Mouse (Mus musculus) embryonic facial prominence, embryonic 13.5 days (tissue): ENCODE measurements around the gene Rabepk. TPM values are rescaled to one million over a fixed set of nuclear protein-coding genes. Genes with fewer than 3 reads are reported as not detected.
"Not testable (repeated sequence)": the region's sequence is repeated elsewhere in the genome, so short reads cannot be mapped to it uniquely, and the experiment has no call there.

ENCODE experiments used
- ATAC-seq: fragments of 200-750 bp; cut with Nextera tagmentation; 2 replicates; pipeline ENCODE4 v1.8.0; 2017; ENCODE audit warnings: low read depth; ENCODE audit not compliant: insufficient number of reproducible peaks, insufficient read depth, low FRiP score, low TSS enrichment
- H3K27ac ChIP-seq: fragments of 300-500 bp; sonication (generic); 2 replicates; pipeline ENCODE4 v1.5.1; 2015; ENCODE audit warnings: moderate library complexity, mild to moderate bottlenecking, inconsistent platforms
- H3K27me3 ChIP-seq: fragments of 300-500 bp; sonication (generic); 2 replicates; pipeline ENCODE4 v1.6.1; 2015; ENCODE audit warnings: mild to moderate bottlenecking, inconsistent platforms
- H3K36me3 ChIP-seq: fragments of 300-500 bp; sonication (generic); 2 replicates; pipeline ENCODE4 v1.6.1; 2015; ENCODE audit warnings: mild to moderate bottlenecking, inconsistent platforms
- H3K4me1 ChIP-seq: fragments of 300-500 bp; sonication (generic); 2 replicates; pipeline ENCODE4 v1.6.1; 2015; ENCODE audit warnings: inconsistent platforms
- H3K4me2 ChIP-seq: fragments of 300-500 bp; sonication (generic); 2 replicates; pipeline ENCODE4 v1.6.1; 2015; ENCODE audit warnings: moderate library complexity, mild to moderate bottlenecking, inconsistent platforms
- H3K4me3 ChIP-seq: fragments of 300-500 bp; sonication (generic); 2 replicates; pipeline ENCODE4 v1.5.1; 2015; ENCODE audit warnings: mild to moderate bottlenecking, inconsistent platforms
- H3K9ac ChIP-seq: fragments of 300-500 bp; sonication (generic); 2 replicates; pipeline ENCODE4 v1.6.1; 2015; ENCODE audit warnings: mild to moderate bottlenecking, inconsistent platforms
- H3K9me3 ChIP-seq: fragments of 300-500 bp; sonication (generic); 2 replicates; pipeline ENCODE4 v1.6.1; 2016; ENCODE audit warnings: inconsistent platforms
- WGBS: fragments of 180-500 bp; shearing (Covaris S2); methylation state at CpG from one replicate; pipeline ENCODE4 v1.1.7; 2015; ENCODE audit warnings: mixed read lengths; 5-methylcytosine and 5-hydroxymethylcytosine counted together
- polyA plus RNA-seq: library from polyadenylated mRNA; unstranded; fragments of >200 nt; fragmentation: Nextera tagmentation; extraction: Ambion mirVana; gene quantifications from 2 replicates; pipeline ENCODE4 v1.2.1, GENCODE M21; 2015

The Rabepk gene
- polyA plus RNA-seq, 1 experiment from 2014 or later, result 35.8 TPM

- Histone ChIP-seq H3K27me3 (0 out of 2 replicates have a peak, but pooled peaks cover 2% of the 10 kb centered on the region), H3K36me3 (peaks cover 14% of the 10 kb centered on the region), H3K4me3 (peak overlapping the region; percentile 98), H3K9ac (peak overlapping the region; percentile 98), H3K27ac (peak overlapping the region; percentile 75), H3K9me3 (0 out of 2 replicates have a peak, but pooled peaks cover 4% of the 10 kb centered on the region), H3K4me2 (peak overlapping the region; percentile 92), H3K4me1 (peaks cover 19% of the 10 kb centered on the region)
- no peak for ATAC-seq
- 36% methylated on average over 20 of the region's 21 CpGs for WGBS
Observed at GRCm38 (mm10) chr2:34826460-34827231, 26.9 kb upstream of the Rabepk start.

GRCm38 (mm10) chr2:34825827-34826459, 26.2 kb upstream of the Rabepk start, which contains the start of gene Fbxw2:
Gene Fbxw2 (minus strand): TSS chr2:34826311.
- H3K9me3 ChIP-seq, result 0 out of 2 replicates have a peak, but pooled peaks cover 4% of the 10 kb centered on the region
- peak within 1 kb of the TSS; percentile 92 for H3K4me2 ChIP-seq
- H3K27me3 ChIP-seq, result 0 out of 2 replicates have a peak, but pooled peaks cover 2% of the 10 kb centered on the region
- peaks cover 19% of the 10 kb centered on the region for H3K4me1 ChIP-seq
- H3K36me3 ChIP-seq, result peaks cover 18% of the 10 kb centered on the region
- peak within 1 kb of the TSS; percentile 98 for H3K4me3 ChIP-seq
- H3K27ac ChIP-seq, result peak within 1 kb of the TSS; percentile 75
- WGBS, result under 1% methylated on average over 51 of the region's 57 CpGs
- ATAC-seq, result peak; percentile 88
- peak within 1 kb of the TSS; percentile 98 for H3K9ac ChIP-seq

GRCm38 (mm10) chr2:34818492-34818891, 18.8 kb upstream of the Rabepk start:
- Histone ChIP-seq H3K9me3 (no peaks in the 10 kb centered on the region), H3K9ac (no peak overlapping the region), H3K4me3 (no peak overlapping the region), H3K27me3 (no peaks in the 10 kb centered on the region), H3K27ac (no peak overlapping the region), H3K36me3 (peaks cover 62% of the 10 kb centered on the region), H3K4me1 (no peaks in the 10 kb centered on the region), H3K4me2 (no peak overlapping the region)
- WGBS, result 92% methylated on average over 2 of the region's 2 CpGs
- ATAC-seq, result no peak

GRCm38 (mm10) chr2:34815893-34816292, 16.2 kb upstream of the Rabepk start:
- H3K4me2 ChIP-seq, H3K4me3 ChIP-seq, H3K9ac ChIP-seq, ATAC-seq, H3K27me3 ChIP-seq, H3K9me3 ChIP-seq, H3K27ac ChIP-seq, H3K4me1 ChIP-seq: not testable (repeated sequence)
- 99% methylated on average over 2 of the region's 2 CpGs for WGBS
- H3K36me3 ChIP-seq, result peaks cover 64% of the 10 kb centered on the region

- Histone ChIP-seq H3K4me3 (no peak overlapping the region), H3K27ac (no peak overlapping the region), H3K4me2 (no peak overlapping the region), H3K9ac (no peak overlapping the region), H3K4me1 (no peaks in the 10 kb centered on the region), H3K36me3 (peaks cover 66% of the 10 kb centered on the region), H3K9me3 (no peaks in the 10 kb centered on the region), H3K27me3 (no peaks in the 10 kb centered on the region)
- 85% methylated on average over 7 of the region's 7 CpGs for WGBS
- ATAC-seq, result no peak
Observed at GRCm38 (mm10) chr2:34812706-34813105, 13.0 kb upstream of the Rabepk start.

- H3K9me3 ChIP-seq, result no peaks in the 10 kb centered on the region
- no peak overlapping the region for H3K4me3 ChIP-seq
- H3K4me1 ChIP-seq, result no peaks in the 10 kb centered on the region
- no peak overlapping the region for H3K4me2 ChIP-seq
- WGBS, result 90% methylated on average over 3 of the region's 3 CpGs
- H3K27me3 ChIP-seq, result no peaks in the 10 kb centered on the region
- no peak overlapping the region for H3K9ac ChIP-seq
- peaks cover 68% of the 10 kb centered on the region for H3K36me3 ChIP-seq
- no peak for ATAC-seq
- H3K27ac ChIP-seq, result no peak overlapping the region
Observed at GRCm38 (mm10) chr2:34810775-34811174, 11.1 kb upstream of the Rabepk start.

GRCm38 (mm10) chr2:34809568-34809967, 9.9 kb upstream of the Rabepk start:
- H3K4me3 ChIP-seq, result no peak overlapping the region
- no peaks in the 10 kb centered on the region for H3K4me1 ChIP-seq
- no peak for ATAC-seq
- H3K9ac ChIP-seq, result no peak overlapping the region
- no peaks in the 10 kb centered on the region for H3K27me3 ChIP-seq
- H3K4me2 ChIP-seq, result no peak overlapping the region
- 95% methylated on average over 1 of the region's 1 CpGs for WGBS
- no peaks in the 10 kb centered on the region for H3K9me3 ChIP-seq
- H3K27ac ChIP-seq, result no peak overlapping the region
- peaks cover 64% of the 10 kb centered on the region for H3K36me3 ChIP-seq

- Histone ChIP-seq H3K27me3 (no peaks in the 10 kb centered on the region), H3K4me3 (no peak overlapping the region), H3K36me3 (peaks cover 54% of the 10 kb centered on the region), H3K27ac (no peak overlapping the region), H3K9me3 (no peaks in the 10 kb centered on the region), H3K4me2 (no peak overlapping the region), H3K9ac (no peak overlapping the region), H3K4me1 (peaks cover 12% of the 10 kb centered on the region)
- no peak for ATAC-seq
- 77% methylated on average over 2 of the region's 2 CpGs for WGBS
Observed at GRCm38 (mm10) chr2:34808057-34808456, 8.3 kb upstream of the Rabepk start.

- H3K4me3 ChIP-seq, result no peak overlapping the region
- no peaks in the 10 kb centered on the region for H3K27me3 ChIP-seq
- H3K4me1 ChIP-seq, result peaks cover 13% of the 10 kb centered on the region
- peaks cover 36% of the 10 kb centered on the region for H3K36me3 ChIP-seq
- WGBS, result 91% methylated on average over 10 of the region's 10 CpGs
- H3K27ac ChIP-seq, result no peak overlapping the region
- ATAC-seq, result no peak
- no peaks in the 10 kb centered on the region for H3K9me3 ChIP-seq
- H3K4me2 ChIP-seq, result no peak overlapping the region
- no peak overlapping the region for H3K9ac ChIP-seq
Observed at GRCm38 (mm10) chr2:34805364-34805950, 5.7 kb upstream of the Rabepk start.

- Histone ChIP-seq H3K36me3 (peaks cover 32% of the 10 kb centered on the region), H3K9me3 (no peaks in the 10 kb centered on the region), H3K4me2 (no peak overlapping the region), H3K4me1 (peaks cover 19% of the 10 kb centered on the region), H3K9ac (no peak overlapping the region), H3K4me3 (no peak overlapping the region), H3K27me3 (no peaks in the 10 kb centered on the region), H3K27ac (no peak overlapping the region)
- WGBS, result 75% methylated on average over 1 of the region's 1 CpGs
- no peak for ATAC-seq
Observed at GRCm38 (mm10) chr2:34804815-34805214, 5.1 kb upstream of the Rabepk start.

GRCm38 (mm10) chr2:34804172-34804571, 4.5 kb upstream of the Rabepk start:
- 94% methylated on average over 2 of the region's 2 CpGs for WGBS
- H3K27me3 ChIP-seq, result no peaks in the 10 kb centered on the region
- H3K9me3 ChIP-seq, result no peaks in the 10 kb centered on the region
- H3K27ac ChIP-seq, result no peak overlapping the region
- peaks cover 32% of the 10 kb centered on the region for H3K36me3 ChIP-seq
- peaks cover 19% of the 10 kb centered on the region for H3K4me1 ChIP-seq
- ATAC-seq, result no peak
- no peak overlapping the region for H3K4me3 ChIP-seq
- H3K9ac ChIP-seq, result no peak overlapping the region
- peak overlapping the region; percentile 81 for H3K4me2 ChIP-seq
